Mouse (Mus musculus) layer of hippocampus, adult 8-10 months (tissue): Measurements from ENCODE around the gene Retnla. TPM values are rescaled to one million over a fixed set of nuclear protein-coding genes. Genes with fewer than 3 reads are reported as not detected.

Source experiments
- total RNA-seq, 4 experiments: library from RNA; stranded (reverse); gene quantifications; 2 replicates each; pipeline ENCODE4 v1.2.4; 2022

The Retnla gene
- total RNA-seq, 4 experiments from 2014 or later, result not detected

Other genes starting within 250 kb of the Retnla start
- under 1 TPM in 3 of 4 experiments, not detected in 1; 0.08 to 0.53 (median 0.22) TPM for gene Trat1, start 70.5 kb upstream of the Retnla start, total RNA-seq
- not detected for gene Retnlb, start 25.7 kb upstream of the Retnla start, total RNA-seq
- not detected for gene Retnlg, start 30.1 kb downstream of the Retnla start, total RNA-seq
- gene Dzip3, start 151.6 kb downstream of the Retnla start, total RNA-seq, result 10 to 100 TPM; 70.0 to 87.9 (median 81.9) TPM
- 1 to 10 TPM in 3 of 4 experiments, under 1 TPM in 1; 0.89 to 2.4 (median 2.3) TPM for gene Cip2a, start 151.6 kb downstream of the Retnla start, total RNA-seq
- under 1 TPM; 0.58 to 0.80 (median 0.78) TPM for gene Myh15, start 214.9 kb downstream of the Retnla start, total RNA-seq